Mouse (Mus musculus) CH12.LX (cell line): ENCODE measurements around the gene Cct8. TPM values are rescaled to one million over a fixed set of nuclear protein-coding genes. Genes with fewer than 3 reads are reported as not detected.

ENCODE experiments used
- DNase-seq: peaks from one replicate; pipeline ENCODE4 v3.0.0-alpha.2; 2013; ENCODE audit errors: extremely low read depth
- H3K27ac ChIP-seq: 2 replicates; pipeline ENCODE4 v1.5.1; 2012; ENCODE audit warnings: low read depth, mild to moderate bottlenecking, control low read depth, moderate library complexity; ENCODE audit not compliant: insufficient read depth
- H3K27me3 ChIP-seq: replicated peaks from 2 replicates; pipeline ENCODE3; 2012; ENCODE audit warnings: inconsistent platforms
- H3K36me3 ChIP-seq, 2 experiments: replicated peaks in 1 of 2; 2 replicates each; pipeline versions ENCODE3 to v1.6.1; 2012; ENCODE audit warnings: inconsistent platforms in 1 of 2, low read length in 1 of 2, mild to moderate bottlenecking in 1 of 2, mixed read lengths in 1 of 2, moderate library complexity in 1 of 2; ENCODE audit not compliant: control insufficient read depth in 1 of 2, insufficient read depth in 1 of 2
- H3K4me1 ChIP-seq, 2 experiments: 2 replicates each; pipeline ENCODE4 v1.6.1; 2012; ENCODE audit warnings: inconsistent platforms in 1 of 2, moderate library complexity in 1 of 2; ENCODE audit not compliant: insufficient read depth in 2 of 2, control insufficient read depth in 1 of 2
- H3K4me2 ChIP-seq: 2 replicates; pipeline ENCODE4 v1.6.1; 2012; ENCODE audit warnings: low read depth, mild to moderate bottlenecking, control low read depth; ENCODE audit not compliant: poor library complexity, insufficient read depth, severe bottlenecking
- H3K4me3 ChIP-seq, 3 experiments: fragments of 150-350 bp in 1 of 3; sonication (generic) in 1 of 3; replicated peaks in 1 of 3; 2 replicates each; pipeline versions ENCODE3 to v1.5.1; 2011 to 2012; ENCODE audit warnings: low read depth in 2 of 3, low read length in 2 of 3, mild to moderate bottlenecking in 2 of 3, moderate library complexity in 2 of 3, control low read depth in 1 of 3, improper control_type of control experiment in 1 of 3, inconsistent platforms in 1 of 3, mixed read lengths in 1 of 3; ENCODE audit not compliant: poor library complexity in 1 of 3
- H3K79me2 ChIP-seq: replicated peaks from 2 replicates; pipeline ENCODE4 v1.6.1; 2012; ENCODE audit warnings: mild to moderate bottlenecking, moderate library complexity; ENCODE audit not compliant: control insufficient read depth, poor library complexity, insufficient read depth, severe bottlenecking; ENCODE audit errors: extremely low read depth
- H3K9ac ChIP-seq: 2 replicates; pipeline ENCODE4 v1.6.1; 2012; ENCODE audit warnings: low read depth, mild to moderate bottlenecking, control low read depth, moderate library complexity; ENCODE audit not compliant: insufficient read depth
- H3K9me3 ChIP-seq: replicated peaks from 2 replicates; pipeline ENCODE3; 2012; ENCODE audit warnings: low read length, inconsistent platforms, mixed read lengths
- BHLHE40 ChIP-seq: IDR thresholded peaks from 2 replicates; pipeline ENCODE4 v1.6.1; 2011; ENCODE audit warnings: mild to moderate bottlenecking, low read depth, low read length, improper control_type of control experiment
- CTCF ChIP-seq, 2 experiments: IDR thresholded peaks in 1 of 2; conservative IDR thresholded peaks in 1 of 2; 2 replicates each; pipeline ENCODE4 v1.5.1; 2011 to 2012; ENCODE audit warnings: low read depth in 2 of 2, low read length in 2 of 2, improper control_type of control experiment in 1 of 2, inconsistent platforms in 1 of 2, mild to moderate bottlenecking in 1 of 2, moderate library complexity in 1 of 2
- HCFC1 ChIP-seq: IDR thresholded peaks from 2 replicates; pipeline ENCODE4 v1.6.1; 2012; ENCODE audit warnings: low read depth, mild to moderate bottlenecking, inconsistent platforms, low read length, improper control_type of control experiment
- JUN ChIP-seq: IDR thresholded peaks from 2 replicates; pipeline ENCODE4 v1.6.1; 2011; ENCODE audit warnings: low read depth, mild to moderate bottlenecking, low read length, improper control_type of control experiment, moderate library complexity; ENCODE audit not compliant: insufficient read depth
- MAX ChIP-seq: IDR thresholded peaks from 2 replicates; pipeline ENCODE4 v1.6.1; 2011; ENCODE audit warnings: low read length, improper control_type of control experiment
- MAZ ChIP-seq: IDR thresholded peaks from 2 replicates; pipeline ENCODE4 v1.6.1; 2012; ENCODE audit warnings: low read depth, mild to moderate bottlenecking, inconsistent platforms, low read length, improper control_type of control experiment, moderate library complexity
- MEF2A ChIP-seq: IDR thresholded peaks from 2 replicates; pipeline ENCODE4 v1.6.1; 2014; ENCODE audit warnings: low read depth, mild to moderate bottlenecking, inconsistent platforms, low read length, improper control_type of control experiment, borderline replicate concordance
- MXI1 ChIP-seq: IDR thresholded peaks from 2 replicates; pipeline ENCODE4 v1.6.1; 2011; ENCODE audit warnings: mild to moderate bottlenecking, low read depth, low read length, improper control_type of control experiment
- MYC ChIP-seq: IDR thresholded peaks from 2 replicates; pipeline ENCODE4 v1.6.1; 2011; ENCODE audit warnings: low read depth, mild to moderate bottlenecking, improper control_type of control experiment, low read length
- NELFE ChIP-seq: IDR thresholded peaks from 2 replicates; pipeline ENCODE4 v1.6.1; 2011; ENCODE audit warnings: low read depth, low read length, improper control_type of control experiment
- PAX5 ChIP-seq: IDR thresholded peaks from 2 replicates; pipeline ENCODE4 v1.6.1; 2012; ENCODE audit warnings: low read length, inconsistent platforms, mixed read lengths
- TCF12 ChIP-seq: IDR thresholded peaks from 2 replicates; pipeline ENCODE4 v1.6.1; 2014; ENCODE audit warnings: low read depth, mild to moderate bottlenecking, inconsistent platforms, low read length, improper control_type of control experiment
- UBTF ChIP-seq: IDR thresholded peaks from 2 replicates; pipeline ENCODE4 v1.6.1; 2012; ENCODE audit warnings: low read depth, mild to moderate bottlenecking, inconsistent platforms, low read length, improper control_type of control experiment, moderate library complexity
- USF2 ChIP-seq: conservative IDR thresholded peaks from 2 replicates; pipeline ENCODE4 v1.6.1; 2011; ENCODE audit warnings: low read depth, low read length, improper control_type of control experiment
- ZNF384 ChIP-seq: IDR thresholded peaks from 2 replicates; pipeline ENCODE4 v1.6.1; 2012; ENCODE audit warnings: low read depth, low read length, improper control_type of control experiment, inconsistent platforms
- dilution Hi-C: fragments of 300-500 bp; cut with MboI; formaldehyde crosslinking; loops from 2 replicates; pipeline ENCODE4 v1.14.3; 2020; ENCODE audit warnings: low sequenced_read_pairs; ENCODE audit not compliant: extremely low pct_unique_long_range_greater_than_20kb, extremely low pct_ligation_motif_present
- in situ Hi-C: fragments of 300-500 bp; cut with MboI; formaldehyde crosslinking; loops from 3 replicates; pipeline ENCODE4 v1.14.3; 2019; ENCODE audit warnings: low sequenced_read_pairs, low pct_ligation_motif_present, low pct_unique_long_range_greater_than_20kb, mixed read lengths
- polyA plus RNA-seq: library from polyadenylated mRNA; unstranded; fragments of >175 nt; gene quantifications from 2 replicates; pipeline ENCODE4 v1.2.1, GENCODE M21; 2012; ENCODE audit warnings: low read depth; ENCODE audit not compliant: insufficient read length
- total RNA-seq, 2 experiments: library from RNA; depleted of rRNA; stranded (reverse); fragments of 300-350 nt in 1 of 2; fragments of >200 nt in 1 of 2; gene quantifications; 2 replicates each; pipeline ENCODE4 v1.2.3; 2012 to 2014

Cct8 gene
- total and polyA plus RNA-seq, 3 experiments = 350 to 1,169 (median 863) TPM

GRCm38 (mm10) chr16:87443245-87443644, 52.4 kb downstream of the Cct8 start:
- no peak for DNase-seq
- Histone ChIP-seq H3K9me3 (no peaks in the 10 kb centered on the region), H3K4me2 (no peak overlapping the region), H3K27me3 (no peaks in the 10 kb centered on the region), H3K36me3 (no peaks in the 10 kb centered on the region), H3K79me2 (no peaks in the 10 kb centered on the region), H3K27ac (no peak overlapping the region), H3K4me3 (no peak overlapping the region), H3K9ac (no peak overlapping the region), H3K4me1 (peaks cover 3 to 20% of the 10 kb centered on the region in 2 experiments; a peak in 2 of 4 replicates)
- no peak for TF ChIP-seq TCF12
- in situ Hi-C loops (no loop called here), dilution Hi-C loops (no loop called here)

- no peak for DNase-seq
- Histone ChIP-seq H3K9me3 (no peaks in the 10 kb centered on the region), H3K79me2 (no peaks in the 10 kb centered on the region), H3K4me3 (no peak overlapping the region), H3K36me3 (peaks cover 0 to under 1% of the 10 kb centered on the region in 2 experiments), H3K27me3 (no peaks in the 10 kb centered on the region), H3K4me1 (peaks cover 3 to 23% of the 10 kb centered on the region in 2 experiments; a peak in 2 of 4 replicates), H3K4me2 (no peak overlapping the region), H3K9ac (no peak overlapping the region), H3K27ac (no peak overlapping the region)
- in situ Hi-C loops (no loop called here), dilution Hi-C loops (no loop called here)
- no peak for TF ChIP-seq MEF2A
- no peak for TF ChIP-seq BHLHE40
Measured at GRCm38 (mm10) chr16:87442291-87442690, 53.4 kb downstream of the Cct8 start.

- Histone ChIP-seq H3K79me2 (no peaks in the 10 kb centered on the region), H3K9me3 (no peaks in the 10 kb centered on the region), H3K27ac (no peak overlapping the region), H3K36me3 (peaks cover 10 to 13% of the 10 kb centered on the region in 2 experiments), H3K4me1 (peaks cover 3 to 23% of the 10 kb centered on the region in 2 experiments; a peak in 2 of 4 replicates), H3K9ac (peak overlapping the region; percentile 65), H3K4me3 (peak overlapping the region; percentile 63 to 83 (median 76)), H3K27me3 (no peaks in the 10 kb centered on the region), H3K4me2 (peak overlapping the region; percentile 93)
- dilution Hi-C loops (no loop called here), in situ Hi-C loops (no loop called here)
- peak in 1 of 2 experiments; percentile 66; a peak in 2 of 4 replicates for TF ChIP-seq CTCF (conservative IDR thresholded peaks at IDR 0.05 in 1 of 2, IDR thresholded peaks at IDR 0.05 in 1 of 2; ENCODE audit: low read depth in 2 of 2, low read length in 2 of 2)
- TF ChIP-seq NELFE = no peak
- TF ChIP-seq HCFC1 = no peak
- TF ChIP-seq PAX5 = no peak
- 0 out of 2 replicates have a peak, but pooled peaks have one; percentile 47 for TF ChIP-seq MAX
- TF ChIP-seq MXI1 = peak; percentile 75
- no peak for TF ChIP-seq UBTF
- no peak for TF ChIP-seq ZNF384
- TF ChIP-seq JUN = no peak
- TF ChIP-seq USF2 = no peak
- no peak; the same call in 1 of the 2 replicates for TF ChIP-seq MYC
- no peak for TF ChIP-seq MAZ
- peak; percentile 65 for DNase-seq
Measured at GRCm38 (mm10) chr16:87441089-87441488, 54.6 kb downstream of the Cct8 start.
